Mouse (Mus musculus) lung, postnatal 0 days (tissue): ENCODE measurements around the gene Lca5. TPM values are rescaled to one million over a fixed set of nuclear protein-coding genes. Genes with fewer than 3 reads are reported as not detected.

Experiments used
- ATAC-seq: fragments of 200-750 bp; cut with Nextera tagmentation; 2 replicates; pipeline ENCODE4 v1.8.0; 2017; ENCODE audit warnings: moderate library complexity
- DNase-seq: peaks from one replicate; pipeline ENCODE4 v3.0.0-alpha.2; 2016; ENCODE audit warnings: low spot score
- H3K27ac ChIP-seq: fragments of 300-500 bp; sonication (generic); 2 replicates; pipeline ENCODE4 v1.5.1; 2014; ENCODE audit warnings: antibody characterized with exemption, mild to moderate bottlenecking, low read length, mixed read lengths
- H3K27me3 ChIP-seq: fragments of 300-500 bp; sonication (generic); replicated peaks from 2 replicates; pipeline ENCODE4 v1.6.1; 2014; ENCODE audit warnings: low read length, mixed read lengths; ENCODE audit not compliant: insufficient read depth
- H3K36me3 ChIP-seq: fragments of 300-500 bp; sonication (generic); 2 replicates; pipeline ENCODE4 v1.6.1; 2014; ENCODE audit warnings: low read length, mixed read lengths; ENCODE audit not compliant: insufficient read depth
- H3K4me1 ChIP-seq: fragments of 300-500 bp; sonication (generic); 2 replicates; pipeline ENCODE4 v1.6.1; 2014; ENCODE audit warnings: antibody characterized with exemption, low read depth, low read length, mixed read lengths; ENCODE audit not compliant: insufficient read depth
- H3K4me2 ChIP-seq: fragments of 300-500 bp; sonication (generic); replicated peaks from 2 replicates; pipeline ENCODE4 v1.6.1; 2014; ENCODE audit warnings: low read depth, mild to moderate bottlenecking, low read length, moderate library complexity, mixed read lengths
- H3K4me3 ChIP-seq: fragments of 300-500 bp; sonication (generic); 2 replicates; pipeline ENCODE4 v1.5.1; 2014; ENCODE audit warnings: low read depth, low read length
- H3K9ac ChIP-seq: fragments of 300-500 bp; sonication (generic); replicated peaks from 2 replicates; pipeline ENCODE4 v1.6.1; 2014; ENCODE audit warnings: low read depth, mild to moderate bottlenecking
- H3K9me3 ChIP-seq: fragments of 300-500 bp; sonication (generic); 2 replicates; pipeline ENCODE4 v1.6.1; 2016; ENCODE audit warnings: low read length, mixed read lengths
- CTCF ChIP-seq: IDR thresholded peaks from 2 replicates; pipeline ENCODE4 v1.5.1; 2016; ENCODE audit warnings: antibody characterized with exemption, mild to moderate bottlenecking
- EP300 ChIP-seq: IDR thresholded peaks from 2 replicates; pipeline ENCODE4 v1.6.1; 2016; ENCODE audit warnings: antibody characterized with exemption, mild to moderate bottlenecking, control low read depth
- WGBS: fragments of 180-500 bp; shearing (Covaris S2); extraction: QIAGEN DNeasy Blood & Tissue Kit; methylation state at CpG from one replicate; pipeline ENCODE4 v1.1.7; 2014; 5-methylcytosine and 5-hydroxymethylcytosine counted together
- polyA plus RNA-seq: library from polyadenylated mRNA; unstranded; fragments of >200 nt; fragmentation: Nextera tagmentation; extraction: Ambion mirVana; gene quantifications from 2 replicates; pipeline ENCODE4 v1.2.1, GENCODE M21; 2015

Gene Lca5
- polyA plus RNA-seq, 1 experiment from 2014 or later, result 7.9 TPM

DNA sequence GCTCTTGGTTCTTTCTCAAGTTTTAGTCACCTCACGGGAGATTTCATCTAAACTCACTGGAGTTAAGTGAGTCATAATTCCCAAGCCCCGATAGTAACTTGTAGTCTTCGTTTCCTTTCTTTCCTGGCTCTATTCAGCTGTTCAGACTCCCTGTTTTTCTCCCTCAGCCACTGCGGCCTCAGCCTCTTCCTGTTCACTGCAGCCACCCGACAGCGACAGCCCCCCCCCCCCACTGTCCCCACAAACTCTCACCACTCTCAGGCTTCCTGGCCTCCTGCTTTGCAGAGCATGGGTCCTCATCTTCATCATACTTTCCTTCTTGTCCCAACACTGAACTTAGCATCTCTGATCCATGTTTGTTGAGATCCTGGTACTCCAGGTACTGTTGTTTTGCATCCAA lies 42.7 kb downstream of the Lca5 start:
- H3K9ac ChIP-seq, result no peak overlapping the region
- TF ChIP-seq CTCF (no peak), EP300 (no peak)
- ATAC-seq (no peak), DNase-seq (no peak)
- 32% methylated on average over 6 of the region's 6 CpGs for WGBS
- H3K4me2 ChIP-seq, result no peak overlapping the region
- H3K4me3 ChIP-seq, result no peak overlapping the region
- no peaks in the 10 kb centered on the region for H3K4me1 ChIP-seq
- H3K36me3 ChIP-seq, result no peaks in the 10 kb centered on the region
- H3K9me3 ChIP-seq, result no peaks in the 10 kb centered on the region
- no peak overlapping the region for H3K27ac ChIP-seq
- no peaks in the 10 kb centered on the region for H3K27me3 ChIP-seq

DNA sequence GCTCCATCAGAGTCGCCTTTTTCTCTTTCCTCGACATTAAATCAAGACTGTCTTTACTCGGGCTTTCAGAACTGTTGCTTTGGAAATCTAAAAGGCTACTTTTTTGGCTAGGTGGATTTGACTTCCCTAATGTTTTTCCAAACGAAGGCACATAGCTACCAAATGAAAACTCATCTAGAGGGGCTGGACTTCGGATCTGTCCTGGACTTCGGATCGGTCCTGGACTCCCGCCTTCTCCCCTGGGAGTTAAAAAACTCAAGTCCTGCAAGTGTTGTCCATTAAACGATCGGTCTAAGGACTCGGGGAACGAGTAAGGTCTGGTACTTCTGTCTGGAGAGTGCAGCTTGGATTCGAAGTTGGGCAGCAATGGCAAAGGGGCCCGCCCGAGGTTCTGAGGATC lies 45.5 kb downstream of the Lca5 start:
- Histone ChIP-seq H3K9ac (no peak overlapping the region), H3K27me3 (no peaks in the 10 kb centered on the region), H3K9me3 (no peaks in the 10 kb centered on the region), H3K4me1 (no peaks in the 10 kb centered on the region), H3K36me3 (no peaks in the 10 kb centered on the region), H3K4me3 (no peak overlapping the region), H3K27ac (no peak overlapping the region), H3K4me2 (no peak overlapping the region)
- TF ChIP-seq CTCF (no peak), EP300 (no peak)
- DNase-seq (no peak), ATAC-seq (no peak)
- WGBS, result 86% methylated on average over 15 of the region's 15 CpGs

DNA sequence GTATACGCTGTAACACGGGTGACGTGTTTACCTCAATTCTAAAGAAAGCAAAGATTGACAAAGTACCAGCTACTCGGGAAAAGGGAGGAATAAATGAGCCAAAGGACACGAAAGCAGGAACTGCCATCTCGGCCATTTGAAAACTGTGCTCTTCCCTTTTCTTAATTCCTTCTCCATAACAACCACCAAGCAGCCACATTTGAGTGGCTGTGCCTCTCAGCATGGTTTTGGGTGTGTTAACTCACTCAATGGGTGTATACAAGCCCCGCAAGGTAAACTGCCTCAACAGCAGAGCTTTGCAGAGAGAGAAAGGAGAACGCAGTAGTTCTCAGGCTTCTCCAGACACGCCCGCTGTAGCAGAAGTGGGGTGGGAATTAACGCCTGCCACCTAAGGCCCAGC lies 48.9 kb downstream of the Lca5 start:
- Histone ChIP-seq H3K9ac (no peak overlapping the region), H3K27ac (no peak overlapping the region), H3K4me2 (no peak overlapping the region), H3K36me3 (no peaks in the 10 kb centered on the region), H3K4me1 (no peaks in the 10 kb centered on the region), H3K27me3 (no peaks in the 10 kb centered on the region), H3K9me3 (no peaks in the 10 kb centered on the region), H3K4me3 (no peak overlapping the region)
- ATAC-seq, result no peak
- no peak for TF ChIP-seq EP300
- no peak for TF ChIP-seq CTCF
- WGBS, result 71% methylated on average over 11 of the region's 11 CpGs
- DNase-seq, result no peak

DNA sequence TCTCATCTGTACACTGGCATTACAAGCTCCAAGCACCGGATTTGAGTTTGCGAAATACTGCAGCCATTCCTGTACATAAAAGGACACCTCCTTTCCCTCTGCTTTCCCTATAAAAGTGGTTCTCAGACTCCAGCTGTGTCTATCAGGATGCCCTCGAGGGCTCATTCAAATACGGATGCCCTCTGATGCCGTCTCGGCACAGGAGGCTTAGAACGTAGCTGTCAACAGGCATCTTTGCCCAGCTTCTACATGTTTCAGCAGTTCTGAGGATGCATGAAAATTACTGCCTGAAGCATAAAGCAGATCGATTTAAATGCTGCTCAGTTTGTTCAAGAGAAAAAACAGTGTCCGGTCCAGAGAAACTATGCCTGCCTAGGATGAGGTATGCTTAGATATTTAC lies 51.4 kb downstream of the Lca5 start:
- no peak for DNase-seq
- no peaks in the 10 kb centered on the region for H3K4me1 ChIP-seq
- H3K4me2 ChIP-seq, result no peak overlapping the region
- H3K4me3 ChIP-seq, result no peak overlapping the region
- 84% methylated on average over 9 of the region's 9 CpGs for WGBS
- no peak for ATAC-seq
- no peak overlapping the region for H3K9ac ChIP-seq
- TF ChIP-seq CTCF (no peak), EP300 (no peak)
- H3K9me3 ChIP-seq, result no peaks in the 10 kb centered on the region
- no peaks in the 10 kb centered on the region for H3K36me3 ChIP-seq
- no peaks in the 10 kb centered on the region for H3K27me3 ChIP-seq
- H3K27ac ChIP-seq, result no peak overlapping the region

DNA sequence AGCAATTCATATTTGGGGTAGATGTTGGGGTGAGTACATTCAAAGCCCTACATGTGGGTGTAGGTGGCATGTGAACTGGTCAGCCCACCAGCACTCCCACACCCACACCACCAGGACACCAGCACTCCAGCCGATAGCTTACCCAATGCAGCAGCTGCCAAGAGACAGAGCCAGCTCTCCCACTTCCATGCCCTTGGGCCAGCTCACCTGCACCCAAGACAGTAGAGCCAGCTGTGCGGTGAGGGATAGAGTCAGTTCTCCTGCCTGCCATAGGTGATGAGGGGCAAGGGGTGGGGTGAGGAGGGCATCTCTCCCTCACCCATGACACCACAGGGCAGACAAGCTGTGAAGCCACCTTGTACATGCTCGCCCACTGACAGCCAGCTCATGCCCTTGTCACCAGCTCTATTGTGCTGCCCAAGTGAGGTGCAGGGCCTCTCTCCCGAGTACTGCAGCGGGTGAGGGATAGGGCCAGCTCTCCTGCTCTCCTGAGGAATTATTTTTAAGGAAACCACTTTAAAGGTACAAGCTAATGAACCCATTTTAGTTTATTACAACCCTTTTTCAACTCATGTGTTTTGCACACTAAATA lies 54.6 kb downstream of the Lca5 start:
- TF ChIP-seq EP300 (no peak), CTCF (no peak)
- no peaks in the 10 kb centered on the region for H3K27me3 ChIP-seq
- no peaks in the 10 kb centered on the region for H3K36me3 ChIP-seq
- DNase-seq (no peak), ATAC-seq (no peak)
- no peak overlapping the region for H3K27ac ChIP-seq
- H3K9me3 ChIP-seq, result no peaks in the 10 kb centered on the region
- H3K4me2 ChIP-seq, result no peak overlapping the region
- WGBS, result 75% methylated on average over 5 of the region's 5 CpGs
- no peak overlapping the region for H3K4me3 ChIP-seq
- no peaks in the 10 kb centered on the region for H3K4me1 ChIP-seq
- no peak overlapping the region for H3K9ac ChIP-seq

DNA sequence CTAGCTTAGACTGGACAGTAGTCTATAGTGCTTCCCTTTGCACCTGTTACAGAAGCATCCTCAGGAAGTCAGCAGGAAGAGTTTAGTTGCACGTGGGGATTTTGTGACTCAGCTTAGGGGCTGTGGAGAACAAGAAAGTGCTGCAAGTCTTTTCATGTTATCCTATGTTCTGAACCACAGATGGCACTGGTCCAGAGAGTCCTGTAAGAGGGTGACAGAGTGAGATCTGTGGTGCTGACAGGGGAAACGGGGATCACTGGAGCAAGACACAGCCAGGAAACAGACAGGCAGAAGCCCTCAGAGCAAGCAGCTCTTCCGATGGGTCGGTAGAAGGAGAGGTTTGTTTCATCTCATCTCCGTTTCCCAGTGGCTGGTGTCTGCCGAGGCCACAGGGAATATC lies 55.6 kb downstream of the Lca5 start:
- Histone ChIP-seq H3K27me3 (no peaks in the 10 kb centered on the region), H3K27ac (no peak overlapping the region), H3K9me3 (no peaks in the 10 kb centered on the region), H3K4me3 (no peak overlapping the region), H3K36me3 (no peaks in the 10 kb centered on the region), H3K4me2 (no peak overlapping the region), H3K9ac (no peak overlapping the region), H3K4me1 (no peaks in the 10 kb centered on the region)
- 51% methylated on average over 6 of the region's 6 CpGs for WGBS
- no peak for TF ChIP-seq EP300
- TF ChIP-seq CTCF, result no peak
- ATAC-seq, result no peak
- no peak for DNase-seq

DNA sequence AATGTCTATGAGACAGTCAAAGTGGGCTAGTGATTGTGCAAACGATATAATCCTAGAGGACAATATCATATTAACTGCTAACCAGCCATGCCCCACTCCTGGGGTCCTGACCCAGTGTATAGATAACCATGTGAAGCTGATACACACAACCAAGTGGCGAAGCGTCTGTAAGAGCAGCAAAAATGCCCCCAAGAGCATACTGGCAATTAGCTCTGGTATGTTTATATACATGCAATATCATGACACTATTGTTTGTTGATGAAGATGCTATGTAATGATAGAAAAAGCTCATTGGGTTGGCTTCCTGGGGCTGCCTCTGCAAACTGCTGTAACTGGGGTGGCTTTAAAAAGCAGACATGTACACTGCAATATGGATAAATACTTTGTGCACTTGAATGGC lies 57.7 kb downstream of the Lca5 start:
- TF ChIP-seq EP300 (no peak), CTCF (no peak)
- Histone ChIP-seq H3K27ac (no peak overlapping the region), H3K36me3 (no peaks in the 10 kb centered on the region), H3K4me1 (no peaks in the 10 kb centered on the region), H3K4me2 (no peak overlapping the region), H3K4me3 (no peak overlapping the region), H3K9ac (no peak overlapping the region), H3K27me3 (no peaks in the 10 kb centered on the region), H3K9me3 (no peaks in the 10 kb centered on the region)
- 75% methylated on average over 3 of the region's 3 CpGs for WGBS
- DNase-seq (no peak), ATAC-seq (no peak)
